Mouse (Mus musculus) adrenal gland, adult 2 months (tissue): ENCODE measurements around the gene Pfkl. TPM values are rescaled to one million over a fixed set of nuclear protein-coding genes. Genes with fewer than 3 reads are reported as not detected.
"Not testable (repeated sequence)": the region's sequence is repeated elsewhere in the genome, so short reads cannot be mapped to it uniquely, and the experiment has no call there.

Source experiments
- DNase-seq: peaks from one replicate; pipeline ENCODE4 v3.0.0; 2021
- long read RNA-seq: library from polyadenylated mRNA; stranded (forward); transcript quantifications from one replicate; pipeline ENCODE4 v2.0.0, GENCODE M21; 2021
- polyA plus RNA-seq: library from polyadenylated mRNA; depleted of rRNA; stranded (reverse); fragments of >200 nt; gene quantifications from 2 replicates; pipeline ENCODE4 v1.2.3, GENCODE M21; 2012; rRNA removed
- total RNA-seq, 2 experiments: library from RNA; stranded (reverse); gene quantifications; 2 replicates each; pipeline ENCODE4 v1.2.3; 2021

The Pfkl gene
- total RNA-seq (100 to 1,000 TPM; 128 to 145 TPM), polyA plus RNA-seq (122 and 138 TPM in 2 replicates)
- long read RNA-seq, transcript Pfkl-201 (22 exons, 3,730 nt): major isoform, 256 of 276 reads
- long read RNA-seq, partial matches to known transcripts: 13 of 276 reads
- long read RNA-seq, other reads (novel, unspliced or antisense): 6 of 276 reads

DNA sequence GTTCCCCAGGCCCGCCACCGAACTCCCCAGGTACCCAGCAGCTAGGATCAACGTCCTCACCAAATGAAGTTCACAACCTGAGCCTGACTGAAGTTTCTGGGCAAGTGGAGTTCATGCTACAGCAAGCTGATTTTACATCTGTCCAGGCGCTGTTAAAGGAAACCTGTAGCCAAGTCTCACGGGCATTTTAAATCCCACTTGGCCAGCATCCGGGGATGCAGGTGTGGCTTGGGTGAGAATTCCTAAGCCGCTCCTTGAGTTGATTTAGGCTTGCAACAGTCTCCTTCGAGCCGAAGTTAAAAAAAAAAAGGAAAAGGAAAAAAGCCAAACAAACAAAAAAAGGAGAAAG is at the start of gene Pfkl:
Pfkl (minus strand) TSS at position 139 of the 349 bp plus-strand sequence.
- no peak for DNase-seq

DNA sequence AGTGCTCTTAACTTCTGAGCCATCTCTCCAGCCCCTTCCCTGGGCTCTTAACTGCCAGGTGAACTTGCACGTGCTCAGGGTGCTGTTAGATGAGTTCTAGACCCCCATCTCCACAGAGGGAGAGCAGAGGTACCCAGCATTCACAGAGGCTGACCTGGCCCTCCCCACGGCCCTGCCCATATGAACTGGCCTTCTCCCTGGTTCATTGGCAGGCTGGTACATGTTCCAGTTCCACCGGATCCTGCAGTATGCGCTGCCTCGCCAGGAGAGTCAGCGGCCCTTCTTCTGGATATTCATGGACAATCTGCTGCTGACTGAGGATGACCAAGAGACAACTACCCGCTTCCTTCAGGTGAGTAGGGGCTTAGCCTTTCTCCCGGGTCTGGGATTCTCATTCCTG is 47.2 kb upstream of the Pfkl start:
- DNase-seq: no peak

DNA sequence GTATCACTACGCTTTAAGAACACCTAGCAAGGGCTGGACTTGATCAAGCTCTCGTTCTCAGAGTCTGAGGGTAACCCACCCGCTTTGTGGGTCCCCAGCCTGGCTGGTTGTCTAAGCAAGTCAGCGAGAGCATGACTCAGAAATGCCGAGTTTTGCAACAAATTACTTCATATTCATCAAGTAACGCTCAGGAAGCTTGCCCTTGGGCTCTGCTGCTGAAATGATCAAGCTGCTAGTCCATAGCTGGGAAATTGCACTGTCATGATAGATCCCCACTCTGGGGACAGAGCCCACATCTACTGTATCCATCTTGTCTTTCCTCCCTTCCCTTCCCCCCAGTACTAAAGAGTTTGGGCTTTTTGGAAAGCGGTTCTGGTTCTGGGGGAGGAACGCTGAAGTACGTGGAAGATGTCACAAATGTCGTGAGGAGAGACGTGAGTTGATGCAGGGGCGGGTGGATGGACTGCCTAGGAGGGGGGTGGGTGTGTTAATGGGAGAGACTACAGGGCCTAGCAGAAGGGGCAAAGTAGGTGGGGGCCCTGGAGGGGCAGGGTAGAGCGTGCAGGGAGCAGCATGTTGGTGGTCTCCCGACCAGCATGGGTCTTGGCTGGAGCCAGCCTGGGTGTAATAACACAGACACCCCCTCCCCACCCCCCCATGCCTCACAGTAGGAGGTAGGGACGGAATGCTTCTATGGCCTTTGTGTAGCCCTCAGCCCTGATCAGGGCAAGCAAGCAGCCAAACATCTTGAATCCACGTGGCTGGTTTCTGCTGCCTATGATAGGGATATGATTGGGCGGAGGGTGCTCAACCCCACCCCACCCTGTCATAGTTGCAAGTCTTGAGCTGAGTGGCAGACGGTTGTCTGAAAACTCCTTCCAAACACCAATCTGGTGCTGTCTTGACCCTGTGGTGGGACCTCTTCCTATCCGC is 45.0 kb upstream of the Pfkl start:
- peak; percentile 78 for DNase-seq

DNA sequence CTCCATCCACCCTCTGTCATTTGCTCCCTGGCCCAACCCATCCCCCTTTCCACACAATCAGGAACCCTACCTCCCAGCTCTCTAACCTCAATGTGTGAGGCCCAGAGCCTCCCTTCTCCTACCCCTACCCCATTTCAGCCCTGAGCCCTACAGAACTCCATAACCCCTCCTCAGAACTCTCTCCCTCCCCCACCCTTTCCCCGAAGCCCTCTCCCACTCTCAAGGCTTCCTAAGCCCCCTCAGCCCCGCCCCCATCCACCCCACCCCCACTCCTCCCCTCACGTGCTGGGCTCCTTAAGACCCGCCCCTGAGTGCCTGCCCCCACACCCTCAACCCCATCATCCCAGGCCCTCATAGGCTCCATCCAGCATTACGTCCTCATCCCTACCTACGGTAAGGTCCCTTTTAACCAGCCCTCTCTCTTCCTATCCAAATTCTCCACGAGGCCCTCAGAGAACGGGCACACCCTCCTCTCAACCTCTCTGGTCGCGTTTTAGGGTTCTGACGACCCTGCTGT is 39.7 kb upstream of the Pfkl start:
- no peak for DNase-seq

DNA sequence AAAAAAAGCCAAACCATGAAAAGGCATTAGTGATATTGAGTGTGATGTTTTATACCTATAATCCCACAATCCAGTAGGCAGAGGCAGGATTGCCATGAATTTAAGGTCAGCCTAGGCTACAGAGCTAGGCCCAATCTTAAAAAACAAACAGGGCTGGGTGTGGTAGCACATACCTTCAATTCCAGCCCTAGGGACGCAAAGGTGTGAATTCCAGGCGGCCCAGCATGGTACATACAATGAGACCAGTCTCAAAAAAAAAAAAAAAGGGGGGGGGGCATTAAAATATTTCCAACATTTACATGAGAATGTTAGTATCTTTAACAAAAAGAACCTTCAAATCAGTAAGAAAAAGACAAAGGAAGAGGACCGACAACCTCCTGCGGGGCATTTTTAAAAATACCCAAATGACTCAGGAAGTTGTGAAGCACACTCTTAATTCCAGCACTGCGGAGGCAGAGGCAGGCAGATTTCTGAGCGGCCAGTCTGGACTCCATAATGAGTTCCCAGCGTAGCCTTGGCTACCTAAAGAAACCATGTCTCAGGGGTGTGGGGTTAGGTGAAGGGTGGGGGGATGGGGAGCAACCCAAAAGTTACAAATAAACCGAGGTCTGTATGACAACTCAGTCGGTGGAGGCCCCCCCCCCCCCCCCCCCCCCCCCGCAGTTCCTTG is 38.3 kb upstream of the Pfkl start:
- no peak for DNase-seq

DNA sequence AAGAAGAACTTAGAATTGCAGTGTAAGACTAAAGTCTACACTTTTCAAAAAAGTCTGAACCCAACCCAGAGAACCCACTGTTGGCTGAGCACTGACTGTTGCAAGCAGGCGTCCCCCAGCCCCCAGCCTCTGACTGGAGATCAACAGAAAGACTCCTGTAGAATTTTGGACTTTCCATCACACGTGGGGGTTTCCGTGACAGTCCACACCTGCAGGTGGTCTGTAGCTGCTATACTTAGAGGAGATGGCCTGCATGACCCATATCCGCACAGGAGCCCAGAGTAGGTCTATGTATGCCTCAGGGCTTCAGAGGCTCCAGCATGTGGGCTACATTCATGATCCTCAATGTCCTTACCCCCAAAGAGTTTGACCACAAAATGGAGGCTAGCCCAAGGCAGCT is 36.5 kb upstream of the Pfkl start:
- DNase-seq: no peak

DNA sequence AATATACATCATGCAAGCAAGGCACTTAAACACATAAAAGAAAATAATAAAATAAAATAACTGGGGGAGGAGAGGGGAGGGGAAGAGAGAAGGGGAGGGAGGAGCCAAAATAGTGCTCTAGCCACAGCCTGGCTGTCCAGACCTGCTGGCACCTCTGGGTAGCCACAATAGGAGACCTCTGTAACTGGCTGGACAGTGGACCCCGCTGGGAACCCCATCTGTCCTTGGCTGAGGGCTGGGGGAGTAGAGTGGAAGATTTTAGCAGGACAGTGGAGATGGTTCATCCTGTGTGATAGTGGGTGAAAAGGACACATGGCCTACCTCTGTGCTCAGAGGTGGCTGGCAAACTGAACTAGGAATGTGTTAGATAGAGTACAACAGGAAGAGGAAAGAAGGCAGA is 34.6 kb upstream of the Pfkl start:
- no peak for DNase-seq

DNA sequence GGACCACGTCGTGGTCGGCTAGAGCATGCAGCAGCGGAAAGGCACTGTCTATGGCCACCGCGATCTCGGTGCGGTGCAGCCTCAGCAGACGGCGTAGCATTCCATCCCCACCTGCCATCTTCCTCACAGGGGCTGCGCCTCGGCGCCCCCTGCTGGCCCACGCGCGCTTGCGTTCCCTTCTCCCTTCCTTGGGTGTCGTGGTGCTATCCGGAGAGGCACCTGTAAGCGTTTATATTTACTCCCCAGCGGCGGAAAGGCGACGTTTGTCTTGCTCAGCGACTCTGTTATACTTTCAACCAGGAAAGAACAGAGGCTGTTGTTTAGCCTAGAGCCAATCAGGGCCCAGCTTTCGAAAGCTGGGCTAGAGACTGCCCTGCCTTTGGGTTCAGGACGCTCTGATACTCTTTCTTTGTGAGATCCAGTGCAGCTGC is 33.5 kb upstream of the Pfkl start, which contains the start of gene Aire:
Aire (minus strand) TSS at position 205 of the 431 bp plus-strand sequence.
- DNase-seq: peak; percentile 73

DNA sequence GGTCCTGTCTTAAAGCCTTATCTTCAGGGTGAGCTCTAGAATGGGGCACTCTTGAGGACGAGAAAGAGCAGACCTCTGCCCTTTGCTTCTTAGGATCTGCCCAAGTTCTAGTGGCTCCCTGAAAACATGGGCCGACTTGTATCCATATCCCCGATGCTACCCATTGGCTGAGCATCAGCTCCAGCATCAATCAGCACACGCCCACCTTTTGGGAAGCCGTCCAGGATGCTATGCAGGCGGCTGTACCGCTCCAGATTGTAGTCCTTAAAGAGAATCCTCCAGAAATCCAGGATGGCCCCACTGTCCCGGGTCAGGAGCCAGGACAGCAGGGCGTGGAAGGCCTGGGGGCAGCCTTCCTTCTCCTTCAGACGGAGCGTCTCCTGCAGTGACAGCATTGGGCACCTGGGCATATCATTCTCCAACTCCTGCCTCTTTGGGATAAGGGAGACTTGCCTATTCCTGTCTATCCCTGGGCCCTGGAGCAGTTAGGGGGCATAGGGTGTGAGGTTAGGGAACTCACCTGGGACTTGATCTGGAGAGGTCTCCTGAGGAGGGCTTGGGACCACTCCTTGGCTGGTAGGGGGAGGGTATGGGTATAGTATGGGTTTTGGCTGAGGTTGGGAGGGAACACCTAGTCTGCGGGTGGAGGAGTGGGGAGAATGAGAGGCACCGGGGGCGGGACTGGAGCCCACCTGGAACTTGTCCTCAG is 33.0 kb upstream of the Pfkl start:
- DNase-seq: no peak

DNA sequence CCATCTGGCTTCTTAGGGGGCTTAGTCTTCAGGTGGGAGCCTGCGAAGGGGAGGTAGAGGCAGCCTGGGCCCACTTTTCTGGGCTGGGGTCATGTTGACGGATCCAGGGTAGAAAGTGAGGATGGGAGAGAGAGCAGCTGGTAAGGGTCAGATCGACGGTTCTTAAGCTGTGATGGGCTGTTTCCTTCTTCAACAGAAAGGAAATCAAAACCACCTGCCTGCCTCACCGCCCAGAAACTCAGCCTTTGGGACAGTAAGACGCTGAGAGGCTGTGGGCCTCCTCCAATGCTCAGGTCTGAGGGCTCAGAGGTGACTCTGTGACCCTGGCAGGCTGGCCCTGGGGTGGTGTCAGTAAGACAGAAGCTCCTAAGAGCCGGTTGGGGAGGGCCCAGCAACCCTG is 32.2 kb upstream of the Pfkl start:
- no peak for DNase-seq

DNA sequence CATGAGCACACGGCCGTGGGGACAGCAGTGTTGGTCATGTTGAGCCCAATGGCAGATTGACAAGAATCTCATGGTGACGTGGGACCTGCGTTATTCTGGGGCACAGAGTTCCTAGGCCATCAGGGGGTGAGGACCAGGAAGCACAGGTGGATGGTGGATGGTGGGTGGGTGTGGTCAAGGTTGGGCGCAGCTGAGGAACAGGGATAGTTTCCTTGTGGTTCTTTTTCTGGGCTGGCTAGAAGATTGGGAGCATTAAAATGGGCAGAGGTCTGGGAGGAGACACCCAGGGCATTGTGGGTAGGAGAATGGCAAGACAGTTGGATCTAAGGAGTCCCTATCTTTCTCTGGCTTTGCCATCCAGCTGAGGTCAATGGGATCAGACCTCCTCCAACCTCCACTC is 31.8 kb upstream of the Pfkl start, which contains the start of gene Dnmt3l:
Dnmt3l (plus strand) TSS at position 301 of the 400 bp plus-strand sequence.
- DNase-seq: no peak

DNA sequence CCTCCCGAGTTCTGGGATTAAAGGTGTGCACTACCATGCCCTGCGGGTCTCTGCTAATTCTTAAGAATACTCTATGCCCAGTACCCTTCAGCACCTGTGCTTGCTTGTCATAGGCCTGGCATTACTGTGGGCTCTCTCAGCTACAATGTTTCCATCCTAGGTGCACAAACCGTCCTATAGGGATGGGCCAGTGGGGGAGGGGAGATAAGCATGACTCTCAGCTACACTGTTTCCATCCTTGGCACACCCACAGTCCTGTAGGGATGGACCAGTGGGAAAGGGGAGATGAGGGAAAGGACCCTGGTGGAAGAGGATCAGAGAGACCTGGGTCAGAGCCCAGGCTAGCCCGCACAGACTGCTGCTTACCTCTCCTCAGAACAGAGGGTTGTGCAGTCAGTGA is 27.3 kb upstream of the Pfkl start:
- DNase-seq: no peak

DNA sequence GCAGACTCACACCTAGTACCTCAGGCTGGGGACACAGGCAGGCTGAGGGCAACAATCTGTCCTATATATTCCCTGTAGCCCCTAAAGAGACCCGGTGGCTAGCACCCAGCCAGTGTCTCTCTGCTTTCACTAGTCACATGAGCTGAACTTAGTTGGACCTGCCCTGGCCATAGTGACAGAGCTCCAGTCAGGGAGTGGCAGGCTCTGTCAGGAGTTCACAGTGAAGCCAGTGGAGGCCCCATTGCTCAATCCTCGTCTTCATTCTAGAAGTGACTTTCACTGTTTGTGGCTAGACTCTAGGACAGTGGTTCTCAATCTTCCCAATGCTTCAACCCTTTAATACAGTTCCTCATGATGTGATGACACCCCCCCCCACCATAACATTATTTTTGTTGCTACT is 22.1 kb upstream of the Pfkl start:
- DNase-seq: no peak

DNA sequence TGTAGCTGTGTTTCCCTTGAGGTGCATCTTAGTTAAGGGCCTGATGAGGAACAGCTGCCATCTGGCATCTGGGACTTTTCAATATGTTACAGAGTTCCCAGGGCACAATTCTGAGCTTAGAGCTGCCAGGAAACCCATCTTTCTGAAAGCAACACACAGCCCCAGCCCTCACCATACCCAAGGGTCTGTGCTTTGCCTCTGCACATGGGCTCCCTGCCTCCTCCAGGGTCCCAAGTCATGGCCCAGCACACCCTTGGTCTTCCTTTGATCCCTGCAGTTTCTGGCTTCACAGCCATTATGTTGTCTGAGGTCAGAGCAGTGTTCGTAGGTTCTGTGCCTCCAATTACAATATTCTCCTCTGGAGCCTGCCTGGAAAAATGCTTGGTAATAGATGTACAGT is 19.2 kb upstream of the Pfkl start:
- DNase-seq: no peak

DNA sequence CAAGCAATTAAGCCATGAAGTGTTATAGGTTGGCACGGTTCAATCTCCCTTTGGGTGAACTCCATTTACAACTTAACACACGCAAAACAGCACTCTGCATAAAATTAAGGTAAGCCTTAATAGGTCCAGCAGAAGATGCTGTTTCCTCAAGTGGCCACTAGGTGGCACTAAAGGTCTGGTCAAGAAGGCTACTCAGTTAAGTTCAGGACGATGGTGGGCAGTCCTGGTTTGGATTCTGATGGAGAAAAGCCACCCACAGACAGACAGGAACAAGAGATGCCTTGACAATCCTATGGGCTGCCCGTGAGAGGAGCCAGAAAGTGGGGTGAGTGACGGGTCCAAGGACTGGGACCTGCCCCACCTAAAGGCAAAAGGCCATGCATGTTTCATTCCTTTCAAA is 18.2 kb upstream of the Pfkl start:
- DNase-seq: peak; percentile 61

DNA sequence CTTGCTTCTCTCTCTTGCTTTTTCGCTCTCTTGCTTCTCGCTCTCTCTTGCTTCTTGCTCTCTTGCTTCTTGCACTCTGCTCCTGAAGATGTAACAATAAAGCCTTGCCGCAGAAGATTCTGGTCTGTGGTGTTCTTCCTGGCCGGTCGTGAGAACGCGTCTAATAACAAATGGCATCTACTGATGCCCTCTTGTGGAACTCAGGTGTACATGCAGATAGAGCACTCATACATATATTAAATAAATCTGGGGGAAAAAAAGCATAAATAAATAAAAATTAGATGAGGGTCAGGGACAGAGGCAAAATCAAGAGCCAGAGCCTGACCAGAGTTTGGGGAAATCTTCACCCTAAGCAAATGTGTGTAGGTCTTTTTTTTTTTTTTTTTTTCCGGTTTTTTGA is 15.6 kb upstream of the Pfkl start:
- DNase-seq: not testable (repeated sequence)

DNA sequence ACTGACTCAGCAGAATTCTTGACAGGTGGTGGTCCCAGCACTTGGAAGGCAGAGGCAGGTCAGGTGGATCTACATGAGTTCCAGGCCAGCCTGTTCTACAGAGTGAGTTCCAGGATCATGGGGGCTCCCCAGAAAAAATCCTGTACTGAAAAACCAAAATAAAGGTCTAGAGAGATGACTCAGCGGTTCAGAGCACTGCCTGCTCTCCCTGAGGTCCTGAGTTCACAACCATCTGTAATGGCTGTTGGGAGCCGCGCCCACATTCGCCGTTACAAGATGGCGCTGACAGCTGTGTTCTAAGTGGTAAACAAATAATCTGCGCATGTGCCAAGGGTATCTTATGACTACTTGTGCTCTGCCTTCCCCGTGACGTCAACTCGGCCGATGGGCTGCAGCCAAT is 10.1 kb upstream of the Pfkl start:
- not testable (repeated sequence) for DNase-seq

DNA sequence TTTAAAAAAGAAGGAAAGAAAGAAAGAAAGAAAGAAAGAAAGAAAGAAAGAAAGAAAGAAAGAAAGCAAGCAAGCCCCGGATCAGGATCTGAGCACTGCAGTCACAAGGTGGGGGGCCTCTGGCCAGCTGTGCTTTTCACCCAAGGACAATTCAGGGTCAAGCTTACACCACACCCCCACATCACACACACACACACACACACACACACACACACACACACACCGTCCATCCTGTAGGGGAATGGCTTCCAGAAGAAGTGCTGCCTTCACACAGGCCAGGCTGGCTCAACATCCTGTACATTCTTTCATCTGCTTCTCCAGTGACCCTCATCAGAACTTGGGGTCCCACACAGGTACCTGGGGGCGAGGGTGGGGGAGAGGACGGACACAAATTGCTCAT is 9.4 kb upstream of the Pfkl start:
- DNase-seq: no peak

DNA sequence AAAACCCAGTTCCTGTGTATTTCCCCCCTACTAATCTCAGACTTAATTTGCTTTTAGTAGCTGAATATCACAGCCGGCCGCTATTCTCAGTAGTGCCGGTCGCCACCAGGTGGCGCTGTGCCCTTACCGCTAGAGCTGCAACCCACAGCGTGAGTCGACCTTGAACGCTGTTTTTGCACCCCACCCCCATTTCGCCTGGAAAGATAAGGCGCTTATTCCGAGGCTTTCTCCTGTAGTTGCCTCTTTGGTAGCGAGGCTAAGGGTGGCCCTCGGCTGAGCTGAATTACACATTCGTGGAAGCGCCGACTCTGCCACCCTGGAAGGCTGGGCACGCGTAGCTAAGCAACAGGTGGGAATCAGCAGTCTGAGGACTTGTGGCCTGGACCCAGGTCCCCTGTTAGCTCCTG is 8.9 kb upstream of the Pfkl start:
- DNase-seq: peak; percentile 84

DNA sequence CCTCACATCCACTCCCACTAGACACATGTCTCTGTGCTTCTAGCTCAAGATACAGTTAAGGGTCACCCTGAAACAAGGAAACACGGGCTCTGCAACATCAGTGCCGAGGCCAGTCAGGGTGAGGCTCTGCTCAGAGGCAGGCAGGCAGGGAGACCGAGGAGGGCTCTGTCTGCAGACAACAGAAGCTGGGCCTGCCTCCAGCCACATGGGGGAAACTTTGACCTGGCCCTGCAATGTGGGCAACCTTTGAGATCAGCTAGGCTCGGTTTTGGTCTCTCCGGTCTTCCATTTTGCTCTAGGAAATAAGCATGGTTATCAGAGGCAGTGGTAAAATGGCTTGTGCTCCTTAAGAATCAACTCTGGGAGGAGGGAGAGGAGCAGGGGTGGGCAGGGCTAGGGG is 6.5 kb upstream of the Pfkl start:
- no peak for DNase-seq

DNA sequence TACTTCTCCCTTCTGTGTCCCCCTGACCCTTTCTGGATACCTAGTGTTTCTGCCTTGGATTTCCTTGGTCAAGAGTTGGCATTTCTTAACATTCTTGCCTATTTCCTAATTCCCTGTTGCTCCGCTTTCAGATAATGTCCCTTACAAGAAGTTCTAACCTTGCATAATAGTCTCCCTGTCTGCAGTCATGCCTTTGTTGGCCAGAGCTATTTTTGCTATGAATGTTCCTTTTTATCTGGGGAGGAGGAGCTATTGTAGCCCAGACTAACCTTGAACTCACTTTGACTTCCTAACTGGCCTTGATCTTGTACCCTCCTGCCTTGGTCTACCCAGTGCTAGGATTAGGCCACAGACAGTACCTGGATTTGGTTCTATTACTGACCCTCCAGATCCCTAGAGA is 5.6 kb upstream of the Pfkl start:
- peak; percentile 42 for DNase-seq
